Mouse (Mus musculus) layer of hippocampus, postnatal 36 days (tissue): ENCODE measurements at regions not wholly inside any gene's neighbourhood (a gene's known extent, or its start where the extent isn't known, plus 50 kb on each side); places are given as distances from the start of the nearest gene placed in this dataset.
A peak's percentile ranks its signal among the peaks of the same experiment; 100 is the strongest.

Source experiments
- DNase-seq, 2 experiments: peaks; one replicate each; pipeline ENCODE4 v3.0.0; 2022

DNA sequence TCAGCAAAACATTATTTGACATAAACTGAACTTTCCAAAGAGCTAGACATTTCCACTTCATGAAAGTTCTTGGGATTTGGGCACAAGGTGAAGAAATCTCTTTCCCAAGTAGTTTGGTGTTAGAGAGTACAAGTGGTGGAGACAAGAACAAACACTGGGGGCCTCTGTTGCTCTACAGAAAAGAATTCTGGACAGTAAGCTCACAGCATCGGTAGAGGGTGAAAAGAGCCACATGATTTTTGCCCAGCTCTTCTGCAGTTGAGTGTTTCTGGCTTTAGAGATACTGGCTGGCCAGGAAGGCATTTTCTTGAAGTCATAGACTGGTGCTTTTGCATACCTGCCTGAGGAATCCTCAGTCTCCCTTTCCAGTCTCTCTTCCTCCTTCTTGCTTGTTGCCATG, 127.8 kb downstream of the Stk31 start:
- DNase-seq = peak in 1 of 2 experiments; percentile 11

DNA sequence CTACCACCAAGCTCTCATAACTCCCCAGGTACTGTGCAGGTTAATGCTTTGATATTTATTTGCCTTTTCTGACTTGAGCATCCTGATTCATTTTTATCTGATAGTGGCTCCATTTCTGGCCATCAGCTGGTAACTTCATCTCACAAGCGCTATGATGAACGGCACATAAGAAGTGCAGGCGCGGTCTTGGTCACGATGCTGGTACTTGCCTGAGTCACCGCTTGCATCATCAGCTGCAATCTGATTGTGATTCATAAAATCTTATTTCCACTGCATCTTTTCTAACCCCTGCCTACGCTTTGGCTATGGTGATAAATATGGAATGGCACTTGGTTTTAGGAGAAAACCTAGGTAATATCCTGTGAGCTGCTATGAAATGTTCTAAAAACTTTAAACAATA, 128.3 kb downstream of the Stk31 start:
- DNase-seq = no peak

DNA sequence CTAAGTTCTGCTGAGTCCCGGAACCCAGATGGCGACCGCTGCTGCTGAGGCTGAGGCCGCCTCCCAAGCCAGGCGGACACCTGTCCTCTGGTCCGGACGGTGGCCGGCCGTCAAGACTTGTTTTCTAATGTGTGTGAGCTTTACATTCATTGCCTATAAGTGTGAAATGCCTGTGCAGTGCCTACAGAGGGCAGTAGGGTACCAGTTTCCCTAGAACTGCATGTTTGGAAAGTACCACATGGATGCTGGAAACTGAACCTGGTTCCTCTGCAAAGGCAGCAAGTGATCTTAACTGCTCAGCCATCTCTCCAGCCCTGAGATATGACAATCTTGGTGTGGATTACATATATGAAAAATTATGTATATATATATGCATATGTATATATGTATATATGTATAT, 138.6 kb downstream of the Stk31 start:
- DNase-seq = no peak

DNA sequence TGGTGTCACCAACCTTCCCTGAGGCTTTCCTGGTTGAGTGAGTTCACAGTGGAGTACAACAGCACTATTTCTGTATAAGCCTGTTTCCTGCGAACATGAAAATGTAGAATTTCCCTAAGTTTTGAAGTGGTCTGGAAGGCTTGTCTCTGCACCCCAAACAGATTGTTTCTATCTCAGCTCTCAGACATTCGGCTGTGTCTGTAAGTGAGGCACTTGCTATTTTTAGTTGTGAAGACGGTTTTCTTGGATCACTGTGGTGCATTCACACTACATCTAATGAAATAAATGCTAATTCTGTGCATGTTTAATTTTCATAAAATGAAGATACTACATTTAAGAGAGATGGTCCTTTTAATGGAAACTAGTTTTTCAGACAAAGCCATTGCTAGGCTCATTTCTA, 139.1 kb downstream of the Stk31 start:
- DNase-seq = no peak

DNA sequence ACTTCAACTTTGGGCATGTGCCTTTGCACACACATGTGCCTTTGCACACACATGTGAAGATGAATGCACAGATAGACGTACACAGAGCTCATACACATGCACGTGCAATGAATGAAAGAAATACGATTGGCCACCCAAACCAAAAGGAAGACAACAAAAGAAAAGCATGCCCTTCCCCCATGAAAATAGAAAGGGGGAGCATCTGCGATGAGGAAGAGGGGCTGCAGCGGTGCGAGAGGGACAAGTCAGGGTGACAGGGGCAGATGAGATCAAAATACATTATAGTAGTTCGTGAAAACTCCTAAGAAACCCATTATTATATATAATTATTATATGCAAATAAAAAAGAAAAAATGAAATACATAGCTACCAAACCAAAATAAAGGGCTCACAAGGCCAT, 149.5 kb downstream of the Stk31 start:
- DNase-seq = no peak

DNA sequence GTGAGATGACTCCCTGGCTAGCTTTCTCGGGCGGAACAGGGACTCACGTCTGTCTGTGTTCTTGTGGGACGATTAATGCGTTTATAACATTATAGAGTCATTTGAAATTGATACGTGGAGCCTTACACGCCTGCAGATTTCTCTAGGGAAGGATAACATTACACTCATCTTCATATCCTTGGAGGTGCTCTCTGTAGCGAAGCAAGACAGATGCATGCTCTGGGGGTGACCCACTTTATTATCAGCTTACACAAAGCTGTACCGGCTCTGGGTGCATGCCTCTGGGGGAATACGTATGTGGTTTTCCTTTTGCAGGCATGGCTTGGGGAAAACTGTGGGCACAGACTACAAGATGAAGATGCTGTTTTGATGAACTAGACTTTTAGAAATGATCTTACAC, 159.7 kb downstream of the Stk31 start:
- no peak for DNase-seq

DNA sequence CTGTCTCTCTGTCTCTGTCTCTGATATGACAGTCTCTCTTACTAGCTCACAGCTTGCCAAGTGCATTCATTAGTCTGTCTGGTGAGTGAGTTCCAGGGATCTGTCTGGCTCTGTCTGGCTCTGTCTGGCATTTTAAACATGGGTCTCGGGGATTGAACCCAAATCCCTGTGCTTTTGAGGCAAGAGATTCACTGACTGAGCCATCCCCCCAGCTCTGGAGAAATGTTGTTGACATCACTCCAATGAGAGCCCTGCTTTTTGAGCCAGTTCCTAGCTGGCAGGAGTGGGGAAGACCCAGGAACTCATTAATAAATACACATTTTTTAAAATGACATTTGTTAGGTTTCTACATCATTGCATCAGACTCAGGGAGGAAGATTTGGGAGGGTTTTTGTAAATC, 163.1 kb downstream of the Stk31 start:
- DNase-seq = no peak

DNA sequence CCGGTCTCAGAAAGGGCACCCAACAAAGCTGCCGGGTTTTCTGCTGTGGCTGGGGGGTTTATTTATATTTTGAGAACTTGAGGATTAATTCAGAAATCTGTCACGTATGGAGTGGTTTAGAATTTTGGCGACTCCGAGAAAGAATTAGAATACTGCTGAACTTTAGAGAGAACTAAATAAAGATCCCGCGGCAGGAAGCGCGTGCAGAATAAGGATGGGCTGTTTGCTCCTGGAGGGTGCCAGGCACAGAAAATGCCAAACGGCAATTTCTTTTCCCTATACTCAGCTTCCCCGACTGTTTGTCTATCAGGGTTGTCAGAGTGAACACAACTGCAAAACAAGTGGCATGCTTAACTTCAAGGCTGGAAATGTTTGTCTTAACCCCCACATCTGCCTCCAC, 163.7 kb downstream of the Stk31 start:
- DNase-seq = no peak

DNA sequence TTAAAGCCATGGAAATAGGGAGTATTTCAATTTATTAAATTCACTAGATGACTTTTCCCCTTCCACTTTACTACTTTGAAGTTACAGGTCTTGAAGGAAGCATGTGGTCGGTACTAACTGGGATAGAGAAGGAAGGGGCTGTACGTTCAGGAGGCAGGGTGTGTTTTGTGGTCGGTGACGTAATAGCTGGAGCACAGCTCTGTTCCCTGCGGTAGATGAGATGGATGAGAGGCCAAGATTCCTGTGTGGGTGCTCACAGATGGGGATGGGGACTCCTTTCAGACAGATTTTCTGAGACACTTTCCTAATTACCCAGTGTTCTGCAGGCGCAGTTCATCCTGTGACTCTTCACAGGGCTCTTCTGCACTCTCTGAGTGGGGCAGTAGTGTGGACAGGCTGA, 182.9 kb downstream of the Stk31 start:
- DNase-seq = no peak

DNA sequence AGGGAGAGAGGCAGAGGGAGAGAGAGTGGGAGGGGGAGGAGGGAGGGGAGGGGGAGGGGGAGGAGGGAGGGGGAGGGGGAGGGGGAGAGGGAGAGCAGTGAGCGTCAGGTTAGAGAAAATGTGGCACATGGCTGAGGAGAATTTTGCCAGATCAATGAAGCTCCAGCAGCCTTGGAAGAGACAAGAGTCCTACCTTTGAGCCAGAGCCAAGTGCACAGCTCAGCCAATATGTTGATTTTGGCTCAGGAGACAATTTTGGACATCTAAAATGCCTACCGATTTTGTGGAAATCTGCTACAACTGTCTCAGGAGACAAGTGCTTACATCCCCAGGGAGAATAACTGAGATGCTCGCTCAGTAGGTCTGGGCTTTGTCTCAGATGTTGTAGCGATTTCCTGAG, 184.3 kb downstream of the Stk31 start:
- DNase-seq = no peak

DNA sequence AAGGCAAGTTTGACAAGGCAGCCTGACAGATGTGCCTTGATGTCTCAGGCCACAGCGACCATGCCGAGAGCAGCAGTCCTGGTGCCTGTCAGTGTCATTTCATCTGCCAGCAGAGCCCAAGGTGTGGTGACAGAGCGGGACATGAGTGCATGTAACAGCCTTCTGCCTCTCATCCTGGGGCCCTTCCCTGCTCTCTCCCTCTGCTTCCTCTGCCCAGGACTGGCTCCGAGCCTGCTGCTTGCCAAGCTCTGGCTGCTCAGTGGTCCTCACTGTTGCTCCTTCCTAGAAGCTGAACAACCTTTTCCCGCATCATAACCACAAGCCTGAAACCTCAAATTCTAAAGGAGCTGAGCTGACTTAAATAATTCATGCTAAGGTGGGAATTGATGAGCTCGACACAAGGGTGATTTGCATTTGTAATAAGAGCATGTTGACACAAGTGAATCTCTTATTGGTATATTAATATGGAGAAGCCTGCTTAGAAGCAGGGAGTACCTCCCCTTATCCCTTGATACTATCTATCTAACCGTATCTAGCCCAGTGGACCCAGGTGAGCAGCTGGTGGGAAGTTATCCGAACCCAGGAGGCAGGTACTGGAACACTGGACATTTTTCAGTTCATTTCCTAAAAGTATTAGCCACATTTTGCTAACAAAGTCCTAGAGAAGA, 186.8 kb downstream of the Stk31 start:
- no peak for DNase-seq

DNA sequence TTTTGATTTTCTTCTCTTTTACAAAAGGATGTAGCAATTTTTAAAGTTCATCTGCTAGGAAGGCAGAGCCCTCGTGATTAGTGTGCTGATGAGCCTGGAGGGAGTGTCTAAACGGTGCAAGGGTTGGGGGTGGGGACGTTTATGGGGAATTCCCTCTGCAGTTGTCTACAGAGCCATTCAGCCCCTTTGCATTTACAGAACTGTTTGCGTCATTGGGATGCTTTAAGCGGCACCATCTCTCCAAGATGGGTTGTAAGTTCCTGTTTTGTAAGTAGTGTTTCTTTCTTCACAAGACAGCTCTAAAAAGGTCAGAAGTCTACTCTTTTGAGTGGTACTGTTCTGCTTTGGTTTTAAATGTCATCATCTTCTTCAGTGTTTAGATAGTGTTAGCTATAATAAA, 191.1 kb downstream of the Stk31 start:
- no peak for DNase-seq

DNA sequence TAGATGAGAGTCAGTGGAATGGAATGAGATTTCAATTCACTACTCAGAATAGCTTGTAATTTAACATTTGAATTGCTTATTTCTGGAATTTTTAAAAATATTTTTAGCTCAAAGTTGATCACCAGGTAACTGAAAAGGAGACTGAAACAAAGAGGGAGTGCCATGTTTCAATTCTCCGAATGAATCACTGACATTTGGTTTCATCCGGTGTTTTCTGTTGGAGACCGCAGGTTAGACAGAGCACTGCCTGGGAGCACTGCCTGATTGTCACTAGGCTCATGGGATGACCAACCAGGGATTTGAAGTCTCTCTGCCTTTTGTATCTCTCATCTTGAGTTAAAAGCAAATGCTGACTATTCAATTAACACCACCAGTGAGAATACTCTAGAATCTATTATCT, 193.3 kb downstream of the Stk31 start:
- DNase-seq = no peak

DNA sequence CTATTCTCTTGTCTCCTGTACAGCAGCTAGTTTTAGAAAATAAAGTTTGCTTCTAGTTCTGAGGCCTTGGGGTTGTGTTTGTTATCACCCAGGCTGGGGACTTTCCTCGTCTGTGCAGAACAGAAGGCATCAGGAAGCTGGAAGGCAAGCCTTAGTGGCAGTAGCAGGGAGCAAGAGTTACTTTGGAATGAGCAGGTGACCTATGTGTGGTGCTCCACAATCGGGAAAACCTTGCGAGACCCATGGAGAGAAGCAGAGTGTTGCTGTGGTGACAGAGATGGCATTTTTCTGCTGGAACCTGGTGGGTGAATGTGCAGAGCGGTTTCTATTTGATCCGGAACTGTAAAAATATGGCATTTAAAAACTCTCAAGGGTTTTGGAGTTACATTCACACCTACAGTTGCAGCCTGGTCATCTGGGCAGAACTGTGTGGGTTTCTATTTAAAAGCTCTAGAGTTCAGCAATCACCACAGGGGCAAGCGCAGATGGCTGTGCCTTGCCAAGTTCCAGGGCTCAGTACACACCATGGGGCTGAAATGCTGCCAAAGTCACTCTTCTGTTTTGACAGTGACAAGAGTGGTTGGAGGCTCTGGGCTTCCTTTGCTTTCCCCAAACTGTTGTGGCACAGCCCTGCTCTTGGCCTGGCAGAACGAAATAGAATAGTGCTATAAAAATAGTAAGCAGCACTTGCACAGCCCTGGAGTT, 195.7 kb downstream of the Stk31 start:
- DNase-seq = peak; percentile 20 to 31

DNA sequence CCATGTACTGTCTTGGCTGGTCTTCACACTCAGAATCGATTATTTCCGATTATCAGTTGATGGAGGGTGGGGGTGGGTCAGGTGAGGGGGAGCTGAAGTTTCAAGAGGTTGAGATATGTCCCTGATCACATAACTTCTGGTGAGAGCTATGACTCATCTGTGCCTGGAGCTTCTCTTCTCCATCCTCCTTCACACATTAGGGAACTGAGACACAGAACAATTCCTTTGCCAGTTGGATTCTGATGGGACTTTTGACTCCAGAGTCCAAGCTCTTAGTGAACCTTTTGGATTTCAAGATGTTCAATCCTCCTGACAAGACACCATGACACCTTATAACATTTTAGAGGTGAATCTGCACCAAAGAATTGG, 196.2 kb downstream of the Stk31 start:
- no peak for DNase-seq

DNA sequence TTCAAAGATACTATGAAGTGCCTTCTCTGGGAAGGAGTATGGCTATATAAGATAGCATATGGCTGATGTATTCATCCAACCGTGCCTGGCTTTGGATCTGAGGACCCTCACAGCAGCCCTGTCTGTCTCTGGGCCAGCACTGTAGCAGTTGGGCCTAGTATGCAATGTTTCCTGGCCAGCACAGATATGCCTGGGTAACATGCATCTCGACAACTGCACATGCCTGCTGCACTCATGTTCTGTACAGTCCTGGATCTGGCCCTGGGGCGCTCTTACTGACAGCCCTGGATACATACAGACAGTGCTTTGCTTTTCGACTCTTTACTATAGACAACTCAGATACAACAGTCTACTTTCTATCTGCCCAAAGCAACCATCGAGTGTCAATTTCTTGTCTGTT, 197.3 kb downstream of the Stk31 start:
- no peak for DNase-seq

DNA sequence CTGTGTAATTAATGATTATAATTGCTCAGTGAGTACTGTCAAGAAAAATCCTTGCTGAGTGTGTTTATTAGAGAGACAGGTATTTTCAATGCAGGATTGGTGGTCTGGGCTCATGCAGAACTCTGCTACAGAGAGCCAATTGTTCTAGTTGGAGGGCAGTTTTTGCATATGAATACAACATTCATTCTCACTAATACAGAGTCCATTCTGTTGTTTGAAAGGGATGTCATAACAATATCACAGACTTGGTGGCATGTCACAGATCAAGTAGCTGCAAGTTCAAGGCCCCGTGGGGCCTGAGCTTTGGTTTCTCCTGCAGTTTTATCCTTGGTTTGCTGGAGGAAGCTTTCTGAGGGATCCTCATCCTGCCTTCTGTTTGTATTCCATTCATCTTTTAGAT, 207.8 kb downstream of the Stk31 start:
- DNase-seq = no peak

DNA sequence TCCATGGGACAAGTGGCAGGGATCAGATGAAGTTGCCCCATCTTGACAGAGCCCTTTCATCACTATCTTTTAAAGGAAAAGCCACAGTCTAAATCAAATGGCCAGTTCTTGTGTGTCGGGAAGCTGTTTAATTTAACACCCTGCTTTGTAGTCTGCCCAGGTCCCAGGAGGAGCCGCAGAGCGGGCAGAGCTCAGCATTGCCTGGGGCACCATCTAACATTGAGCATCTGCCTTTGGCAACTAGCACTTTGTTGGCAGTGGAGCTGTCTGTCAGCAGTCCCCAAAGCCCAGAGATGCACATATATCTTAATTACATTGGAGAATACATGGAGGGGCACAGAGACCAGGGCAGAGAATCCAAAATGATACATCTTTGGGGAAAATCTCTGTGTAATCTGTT, 208.4 kb downstream of the Stk31 start:
- DNase-seq = no peak

DNA sequence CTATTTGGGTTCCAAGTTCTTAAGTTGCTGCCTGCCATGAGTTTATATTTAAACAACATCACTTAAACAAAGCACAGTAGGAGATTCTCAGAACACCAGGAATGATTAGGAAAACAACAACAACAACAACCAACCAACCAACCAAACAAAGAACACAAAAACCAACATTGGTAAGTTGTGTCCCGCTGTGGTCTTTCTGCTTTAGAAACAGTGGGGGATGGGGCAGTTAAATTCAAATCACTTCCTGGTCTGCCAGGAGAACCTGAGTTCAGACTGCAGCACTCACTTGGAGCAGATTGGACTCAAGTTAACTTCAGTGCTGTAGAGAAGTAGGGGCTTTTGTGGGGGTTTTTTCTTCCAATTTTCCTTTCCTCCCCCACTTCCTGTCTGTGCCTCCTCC, 210.6 kb downstream of the Stk31 start:
- DNase-seq = no peak

DNA sequence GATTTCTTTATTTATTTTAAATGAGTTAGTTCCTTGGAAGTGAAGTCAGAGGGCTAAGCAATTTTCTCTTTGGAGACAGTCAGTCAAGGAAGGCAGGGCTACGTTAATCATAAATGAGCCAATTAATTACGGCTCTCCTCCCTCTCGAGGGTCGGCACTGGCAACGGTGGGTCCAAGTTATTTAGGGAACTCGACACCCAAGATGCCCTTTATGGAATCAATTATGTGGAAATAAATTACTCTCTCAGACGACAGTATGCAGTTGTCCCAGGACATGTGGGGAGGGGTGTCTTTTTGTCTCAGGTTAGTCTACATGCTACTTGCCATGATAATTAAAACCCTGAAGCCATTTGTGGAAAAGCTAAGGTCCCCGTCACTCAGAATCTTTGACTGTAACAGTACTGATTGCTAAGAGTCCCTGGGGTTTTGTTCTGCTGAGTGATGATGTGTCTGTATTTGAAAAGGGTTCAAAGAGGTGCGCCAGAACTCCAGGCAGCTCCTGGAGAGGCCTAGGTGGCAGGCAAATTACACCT, 211.3 kb downstream of the Stk31 start:
- DNase-seq = no peak

DNA sequence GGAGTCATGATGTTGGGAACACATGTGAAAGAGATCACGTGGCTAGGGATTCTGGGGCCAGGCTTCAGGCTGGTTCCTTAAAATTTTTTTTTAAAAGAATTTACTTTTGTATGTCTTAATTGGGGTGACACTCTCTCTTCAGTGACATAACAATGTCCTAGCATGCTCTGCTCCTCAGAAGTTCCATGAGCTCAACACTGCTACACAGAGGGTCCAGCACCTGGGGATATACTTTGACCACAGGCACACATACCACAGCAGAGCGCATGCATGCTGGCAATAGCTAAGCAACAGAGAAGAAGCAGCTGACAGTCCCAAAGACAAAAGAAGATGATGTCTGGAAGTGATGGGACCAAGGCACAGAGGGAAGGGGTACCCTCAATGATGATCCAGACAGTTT, 198.4 kb upstream of the Npy start:
- DNase-seq = no peak

DNA sequence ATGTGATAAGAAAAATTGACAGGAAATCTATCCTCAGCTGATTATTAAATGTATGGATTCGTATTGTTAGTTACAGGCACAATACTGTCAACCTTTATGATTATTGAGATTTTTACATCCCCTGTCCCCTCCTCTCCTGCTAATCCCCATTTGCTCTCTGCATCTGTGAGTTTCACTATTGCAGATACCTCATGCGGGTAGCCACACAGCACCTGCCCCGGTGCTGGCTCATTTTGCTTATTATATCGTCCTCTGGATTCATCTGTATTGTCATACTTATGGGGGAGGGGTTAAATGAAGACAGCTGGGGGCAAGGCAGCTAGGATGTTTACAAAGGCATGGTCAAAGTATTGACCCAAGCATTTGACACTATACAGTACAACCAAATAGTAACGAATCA, 197.9 kb upstream of the Npy start:
- DNase-seq = no peak

DNA sequence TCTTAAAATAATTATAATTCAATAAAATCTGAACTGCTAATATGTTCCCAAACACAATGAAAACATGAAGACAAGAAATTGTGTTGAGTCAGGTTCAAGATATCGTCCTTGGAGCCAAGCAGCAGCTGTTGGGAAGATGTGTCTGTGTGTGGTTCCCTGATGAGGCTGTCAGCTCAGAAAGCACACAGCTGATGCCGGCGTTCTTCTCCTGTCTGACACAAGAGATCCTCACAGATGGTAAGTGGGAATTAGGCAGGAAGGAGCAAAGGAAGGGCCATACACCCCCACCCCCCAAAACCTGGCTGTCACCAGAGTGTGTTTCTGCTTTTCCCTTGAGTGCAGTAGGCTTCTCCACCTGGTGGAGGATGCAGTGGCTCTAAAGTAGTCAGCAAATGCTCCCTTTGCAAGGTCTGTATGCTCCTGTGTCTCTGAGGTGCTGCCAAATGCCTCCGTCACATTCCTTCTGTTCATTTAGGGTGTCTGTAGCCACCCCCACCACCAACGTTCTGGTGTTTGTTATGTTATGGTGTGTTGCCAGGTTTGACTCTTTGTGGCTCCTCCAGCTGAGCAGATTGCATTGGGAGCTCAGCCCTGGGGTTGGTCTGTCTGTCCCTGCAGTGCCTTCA, 188.9 kb upstream of the Npy start:
- DNase-seq = peak; percentile 53 to 55

DNA sequence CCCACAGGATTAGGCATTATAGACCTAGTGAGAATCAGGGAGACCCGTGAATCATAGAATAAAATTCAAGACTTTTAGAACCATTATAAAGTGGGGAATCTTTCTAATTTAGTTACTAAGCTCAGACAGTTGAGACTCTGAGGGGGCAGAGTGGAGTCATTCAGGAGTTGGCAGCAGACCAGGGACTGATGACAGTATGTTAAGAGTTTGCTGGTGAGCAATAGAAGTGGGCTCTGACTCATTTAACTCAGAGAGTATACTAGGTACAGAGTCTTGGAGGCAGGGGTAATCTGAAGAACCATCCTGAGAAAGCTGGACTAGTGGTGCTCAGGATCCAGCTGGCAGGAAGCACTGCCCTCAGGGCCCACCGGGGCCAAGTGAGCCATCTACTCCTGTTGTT, 184.9 kb upstream of the Npy start:
- peak; percentile 18 to 40 for DNase-seq
